Mouse (Mus musculus): ENCODE results near the gene Prkg2.

Prkg2 gene

GRCm38 (mm10) chr5:98975877-98976672, 61.1 kb downstream of the Prkg2 start:
- peak; percentile 32 to 39 for DNase-seq (ENCODE audit: low spot score in 2 of 2)

- no peak for DNase-seq (ENCODE audit: low spot score in 2 of 2)
Observed at GRCm38 (mm10) chr5:98966679-98967078, 70.5 kb downstream of the Prkg2 start.

- no peak for DNase-seq (ENCODE audit: low spot score in 2 of 2)
Observed at GRCm38 (mm10) chr5:98965139-98965538, 72.0 kb downstream of the Prkg2 start.

GRCm38 (mm10) chr5:98964367-98964766, 72.8 kb downstream of the Prkg2 start:
- DNase-seq (ENCODE audit: low spot score in 2 of 2): no peak

GRCm38 (mm10) chr5:98962472-98962871, 74.7 kb downstream of the Prkg2 start:
- DNase-seq (ENCODE audit: low spot score in 2 of 2): no peak

- DNase-seq (ENCODE audit: low spot score in 2 of 2): no peak
Observed at GRCm38 (mm10) chr5:98955576-98955975, 81.6 kb downstream of the Prkg2 start.

GRCm38 (mm10) chr5:98953386-98953785, 83.8 kb downstream of the Prkg2 start:
- no peak for DNase-seq (ENCODE audit: low spot score in 2 of 2)

GRCm38 (mm10) chr5:98951566-98951965, 85.6 kb downstream of the Prkg2 start:
- DNase-seq (ENCODE audit: low spot score in 2 of 2): no peak

GRCm38 (mm10) chr5:98950495-98951092, 86.6 kb downstream of the Prkg2 start:
- DNase-seq (ENCODE audit: low spot score in 2 of 2): no peak

- no peak for DNase-seq (ENCODE audit: low spot score in 2 of 2)
Observed at GRCm38 (mm10) chr5:98949784-98950183, 87.4 kb downstream of the Prkg2 start.

GRCm38 (mm10) chr5:98946656-98947055, 90.5 kb downstream of the Prkg2 start:
- no peak for DNase-seq (ENCODE audit: low spot score in 2 of 2)

- DNase-seq (ENCODE audit: low spot score in 2 of 2): no peak
Observed at GRCm38 (mm10) chr5:98946117-98946620, 91.0 kb downstream of the Prkg2 start.

GRCm38 (mm10) chr5:98943776-98944175, 93.4 kb downstream of the Prkg2 start:
- no peak for DNase-seq (ENCODE audit: low spot score in 2 of 2)

GRCm38 (mm10) chr5:98940731-98941130, 96.4 kb downstream of the Prkg2 start:
- DNase-seq (ENCODE audit: low spot score in 2 of 2): no peak

GRCm38 (mm10) chr5:98939631-98940208, 97.4 kb downstream of the Prkg2 start:
- no peak for DNase-seq (ENCODE audit: low spot score in 2 of 2)

- no peak for DNase-seq (ENCODE audit: low spot score in 2 of 2)
Observed at GRCm38 (mm10) chr5:98939116-98939515, 98.0 kb downstream of the Prkg2 start.

GRCm38 (mm10) chr5:98937879-98938278, 99.3 kb downstream of the Prkg2 start:
- DNase-seq (ENCODE audit: low spot score in 2 of 2): no peak

GRCm38 (mm10) chr5:98936650-98937049, 100.5 kb downstream of the Prkg2 start:
- DNase-seq (ENCODE audit: low spot score in 2 of 2): no peak

GRCm38 (mm10) chr5:98935930-98936329, 101.2 kb downstream of the Prkg2 start:
- DNase-seq (ENCODE audit: low spot score in 2 of 2): no peak

- no peak for DNase-seq (ENCODE audit: low spot score in 2 of 2)
Observed at GRCm38 (mm10) chr5:98922921-98923320, 114.2 kb downstream of the Prkg2 start.

GRCm38 (mm10) chr5:98921608-98922007, 115.5 kb downstream of the Prkg2 start:
- DNase-seq (ENCODE audit: low spot score in 2 of 2): no peak

GRCm38 (mm10) chr5:98918716-98919115, 118.4 kb downstream of the Prkg2 start:
- no peak for DNase-seq (ENCODE audit: low spot score in 2 of 2)

- no peak for DNase-seq (ENCODE audit: low spot score in 2 of 2)
Observed at GRCm38 (mm10) chr5:98902339-98902738, 134.8 kb downstream of the Prkg2 start.

Measured in frontal cortex, postnatal 10 days (tissue).